Mouse (Mus musculus): ENCODE measurements at regions not wholly inside any gene's neighbourhood (a gene's known extent, or its start where the extent isn't known, plus 50 kb on each side); places are given as distances from the start of the nearest gene placed in this dataset.

DNA sequence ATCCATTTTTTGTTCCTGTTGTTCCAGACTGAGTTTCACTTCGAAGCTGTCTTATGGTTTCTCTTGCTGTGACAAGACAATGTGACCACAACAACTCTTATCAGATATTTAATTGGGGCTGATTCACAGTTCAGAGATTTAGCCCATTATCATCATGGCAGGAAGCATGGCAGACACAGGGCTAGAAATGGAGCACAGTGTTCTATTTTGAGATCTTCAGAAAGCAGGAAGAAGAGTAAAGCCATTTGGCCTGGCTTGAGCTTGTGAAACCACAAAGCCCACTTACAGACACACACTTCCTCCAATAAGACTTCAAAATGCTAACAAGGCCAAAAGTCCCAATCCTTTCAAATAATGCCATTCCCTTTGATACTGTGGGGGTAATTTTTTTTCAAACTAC lies 670.4 kb upstream of the Cdh12 start:
- DNase-seq: no peak

DNA sequence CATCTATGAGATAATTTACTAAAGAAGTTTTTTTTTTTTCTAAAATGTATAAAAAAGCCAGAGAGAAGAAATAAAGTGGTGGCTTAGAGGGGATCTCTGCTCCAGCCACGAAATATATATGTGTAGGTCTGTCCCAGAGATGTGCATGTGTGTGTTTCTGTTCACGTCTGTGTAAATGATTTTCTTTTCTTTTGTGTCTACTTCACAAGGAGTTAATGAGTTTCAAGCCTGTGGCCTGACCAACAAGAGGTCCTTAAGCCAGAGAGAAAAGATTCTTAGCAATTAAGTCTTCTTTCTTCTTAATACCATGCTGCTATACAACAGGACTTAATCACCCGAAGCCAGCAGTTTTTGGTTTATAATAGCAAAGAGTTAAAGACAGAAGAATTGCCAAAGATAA lies 665.2 kb upstream of the Cdh12 start:
- DNase-seq: no peak

DNA sequence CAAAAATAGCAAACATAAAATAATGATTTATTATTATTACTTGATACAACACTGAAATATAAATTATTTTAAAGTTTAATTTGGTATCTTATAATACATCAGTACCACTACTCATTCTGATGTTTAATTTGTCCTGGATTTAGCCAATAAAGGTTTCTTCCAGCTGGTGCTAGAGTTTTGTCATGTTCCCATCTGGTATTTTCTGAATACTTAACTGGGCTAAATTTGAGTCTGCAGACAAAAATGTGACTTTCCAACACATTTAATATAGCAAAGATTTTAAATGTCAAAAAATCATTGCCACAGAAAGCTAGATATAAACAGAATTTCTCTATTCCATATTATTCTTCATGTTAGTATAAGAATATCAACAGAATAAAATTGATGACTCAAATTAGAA lies 642.1 kb upstream of the Cdh12 start:
- DNase-seq: no peak

DNA sequence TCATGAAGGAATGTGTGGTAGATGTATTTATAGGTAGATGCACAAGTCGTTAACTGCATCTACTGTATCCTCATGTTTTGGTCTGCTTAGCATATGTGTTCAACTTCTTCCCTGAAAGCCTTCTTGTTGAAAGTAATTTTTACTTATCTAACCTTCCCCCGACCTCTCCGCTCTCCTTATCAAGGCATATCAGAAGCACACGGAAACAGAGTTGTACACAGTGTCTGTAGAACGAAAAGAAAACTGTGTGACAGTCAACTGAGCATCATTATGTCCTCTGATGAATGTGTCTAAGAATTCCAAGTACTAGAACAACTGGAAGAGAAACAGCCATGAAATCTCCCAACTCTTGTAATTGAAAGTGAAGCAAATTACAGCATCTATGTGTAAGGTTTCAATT lies 635.4 kb upstream of the Cdh12 start:
- no peak for DNase-seq

DNA sequence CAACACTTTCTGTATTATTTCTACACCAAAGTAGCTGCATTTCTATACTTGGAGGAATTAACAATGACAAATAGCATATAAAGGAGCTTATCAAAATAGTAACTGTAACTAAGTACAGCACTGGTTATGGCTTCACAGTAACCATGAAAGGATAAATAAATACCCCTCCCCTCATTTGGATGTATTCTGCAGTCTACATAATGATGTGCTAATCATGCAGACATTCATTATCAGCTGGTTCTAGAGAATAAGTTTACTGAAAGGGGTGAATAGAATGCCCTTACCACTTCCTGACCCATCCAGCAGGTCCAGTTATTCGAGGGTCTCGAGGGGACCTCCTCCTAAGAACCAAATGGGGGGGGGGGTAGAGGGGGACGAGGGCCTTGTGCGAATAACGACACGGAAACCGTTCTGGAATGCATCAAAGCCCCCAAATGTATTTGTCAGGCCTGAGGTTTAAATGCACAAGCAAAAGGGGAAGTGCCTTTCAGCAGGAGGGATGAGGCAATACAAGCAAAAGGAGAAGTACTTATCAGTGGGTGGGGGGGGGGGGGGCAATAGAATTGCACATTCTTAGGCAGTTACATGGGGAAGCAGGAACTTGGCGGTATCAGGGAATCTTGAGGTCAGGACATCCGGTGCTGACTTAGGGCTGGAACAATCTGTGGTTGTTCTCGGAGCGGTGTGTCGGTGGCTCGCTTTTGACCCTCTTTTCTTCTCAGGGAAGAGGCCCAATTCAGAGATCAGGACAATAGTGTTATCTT lies 592.0 kb upstream of the Cdh12 start:
- DNase-seq: peak in 1 of 2 experiments; percentile 31

DNA sequence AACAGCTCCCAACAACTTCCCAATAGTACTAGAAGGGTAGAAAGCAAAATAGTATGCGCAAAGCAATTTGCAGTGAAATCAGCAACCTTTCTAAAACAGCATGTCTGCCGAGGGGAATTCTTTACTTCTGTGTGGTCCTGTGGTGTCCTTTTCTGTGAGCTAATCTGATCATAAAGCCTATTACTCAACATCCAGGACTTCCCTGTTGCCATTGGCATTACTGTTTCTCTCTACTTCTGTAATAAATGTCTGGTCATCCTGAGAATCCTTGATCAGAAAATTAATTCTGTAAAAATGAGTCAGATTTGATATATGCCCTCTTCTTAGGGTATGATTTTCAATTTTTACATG lies 591.4 kb upstream of the Cdh12 start:
- no peak for DNase-seq

DNA sequence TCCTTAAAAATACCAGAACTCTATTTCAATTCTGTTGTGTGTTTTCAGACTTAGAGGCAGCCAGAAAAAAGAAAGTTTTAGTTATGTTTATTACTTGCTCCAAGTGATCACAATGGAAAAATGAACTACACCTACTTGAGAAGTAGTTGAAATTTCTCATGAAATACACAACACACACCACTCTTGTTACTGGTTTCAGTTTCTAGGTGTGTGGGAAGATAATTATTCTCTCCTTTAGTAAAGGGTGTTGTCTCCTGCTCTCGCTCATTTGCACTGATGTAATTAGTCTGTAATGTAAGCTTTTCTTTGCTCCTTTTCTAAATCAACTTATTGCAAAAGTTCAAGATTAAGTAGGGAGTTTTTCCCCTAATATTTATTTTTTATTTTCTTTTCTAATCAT lies 590.4 kb upstream of the Cdh12 start:
- DNase-seq: no peak

DNA sequence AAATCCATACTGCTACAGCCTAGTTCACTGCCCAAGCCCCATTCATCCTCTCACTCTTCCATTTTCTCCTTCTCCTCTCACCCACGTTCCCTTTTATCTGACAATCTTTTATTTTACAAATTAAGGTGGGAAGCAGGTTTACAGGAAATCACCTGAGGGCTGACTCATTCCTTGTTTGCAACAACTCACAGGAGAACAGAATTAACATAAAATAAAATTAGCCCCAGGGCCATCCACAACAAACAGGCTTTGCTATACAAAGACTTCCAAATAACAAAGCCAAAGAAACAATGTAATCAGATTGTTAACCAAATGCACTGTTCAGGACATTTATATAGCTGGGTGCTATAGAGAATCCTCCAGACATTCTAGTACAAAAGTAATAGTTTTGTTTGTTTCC lies 585.1 kb upstream of the Cdh12 start:
- DNase-seq: no peak

DNA sequence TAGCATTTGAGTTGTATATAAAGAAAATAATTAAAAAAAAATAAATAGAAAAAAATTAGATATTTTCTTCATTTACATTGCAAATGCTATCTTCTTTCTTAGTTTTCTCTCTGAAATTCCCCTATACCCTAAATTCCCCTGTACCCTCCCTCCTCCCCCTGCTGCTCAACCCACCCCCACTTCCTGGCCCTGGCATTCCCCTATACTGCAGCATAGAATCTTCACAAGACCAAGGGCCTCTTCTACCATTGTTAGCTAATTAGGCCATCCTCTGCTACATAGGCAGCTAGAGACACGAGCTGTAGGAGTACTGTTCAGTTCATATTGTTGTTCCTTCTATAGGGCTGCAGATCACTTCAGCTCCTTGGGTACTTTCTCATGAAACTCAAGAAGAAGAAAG lies 582.5 kb upstream of the Cdh12 start:
- DNase-seq: no peak

DNA sequence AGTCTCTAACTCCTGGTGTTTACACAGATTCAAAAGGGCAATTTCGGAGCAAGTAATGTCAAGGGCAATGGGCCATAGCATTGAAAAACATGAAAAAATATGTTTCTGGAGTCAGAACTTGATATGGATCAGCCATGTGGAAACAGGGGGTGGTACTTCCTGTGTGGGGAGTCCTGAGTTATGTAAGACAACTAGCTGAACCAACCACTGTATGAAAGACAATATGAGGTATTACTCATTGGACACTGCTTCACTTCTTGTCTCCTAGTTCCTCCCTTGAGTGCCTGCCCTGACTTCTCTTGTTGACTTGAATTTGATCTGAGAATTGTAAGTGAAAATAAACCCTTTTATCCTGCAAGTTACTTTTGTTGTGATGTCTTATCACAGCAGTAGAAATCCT lies 580.0 kb upstream of the Cdh12 start:
- DNase-seq: no peak

DNA sequence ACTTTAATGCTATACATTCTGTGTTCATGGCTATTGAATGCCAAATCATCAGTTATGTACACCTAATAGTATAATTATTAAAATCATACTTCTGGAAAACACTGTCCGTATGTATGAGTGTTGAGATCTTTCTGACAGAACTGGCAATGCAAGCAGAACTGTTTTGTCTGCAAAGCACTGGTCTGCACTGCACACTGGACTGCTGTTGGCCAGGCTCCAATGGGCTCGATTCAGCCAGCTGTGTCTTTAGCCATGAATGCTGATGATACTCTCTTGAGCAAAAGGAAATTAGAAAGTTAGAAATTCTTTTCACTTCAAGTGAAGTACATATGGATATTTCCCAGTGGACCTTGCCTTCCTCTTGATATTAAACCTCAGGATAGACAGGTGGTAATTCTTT lies 576.5 kb upstream of the Cdh12 start:
- no peak for DNase-seq
